Mouse (Mus musculus) megakaryocyte progenitor cell, adult 5-6 weeks (primary cell): ENCODE data around the gene Dxo. TPM values are rescaled to one million over a fixed set of nuclear protein-coding genes. Genes with fewer than 3 reads are reported as not detected.
"Not testable (repeated sequence)": the region's sequence is repeated elsewhere in the genome, so short reads cannot be mapped to it uniquely, and the experiment has no call there.

Experiments used
- ATAC-seq: replicated peaks from 2 replicates; pipeline ENCODE4 v1.8.0; 2016; ENCODE audit warnings: mild to moderate bottlenecking, moderate TSS enrichment, inconsistent platforms; ENCODE audit not compliant: poor library complexity
- total RNA-seq, 2 experiments: library from RNA; stranded (forward) in 1 of 2; stranded (reverse) in 1 of 2; fragments of 157-497, 149-512 nt in 1 of 2; fragments of 200-1000 nt in 1 of 2; gene quantifications; 2 replicates each; pipeline versions ENCODE4 v1.2.3 to v1.2.4; 2015 to 2017

The Dxo gene
- total RNA-seq, 2 experiments from 2014 or later = 18.8 to 33.2 TPM

GRCm38 (mm10) chr17:34830776-34831175 lies 6.0 kb upstream of the Dxo start:
- not testable (repeated sequence) for ATAC-seq

- ATAC-seq = peak; percentile 57
Observed at GRCm38 (mm10) chr17:34836155-34836855, 514 bp upstream of the Dxo start.

- ATAC-seq = no peak; the same call in 1 of the 2 replicates
Observed at GRCm38 (mm10) chr17:34837464-34838324, 875 bp downstream of the Dxo start.

GRCm38 (mm10) chr17:34838785-34839184 lies 2.0 kb downstream of the Dxo start:
- ATAC-seq = no peak

- ATAC-seq = no peak
Observed at GRCm38 (mm10) chr17:34840736-34841307, 4.0 kb downstream of the Dxo start.

GRCm38 (mm10) chr17:34844884-34845283 lies 8.1 kb downstream of the Dxo start:
- ATAC-seq = no peak

- no peak for ATAC-seq
Observed at GRCm38 (mm10) chr17:34847192-34847591, 10.4 kb downstream of the Dxo start.

GRCm38 (mm10) chr17:34847615-34848014 lies 10.8 kb downstream of the Dxo start:
- ATAC-seq = no peak

GRCm38 (mm10) chr17:34849722-34850516 lies 13.1 kb downstream of the Dxo start, which contains the start of the genes Skiv2l and Nelfe:
Gene Skiv2l (minus strand): TSS chr17:34850210.
Gene Nelfe (plus strand): TSS chr17:34850391.
- peak; percentile 98 for ATAC-seq

GRCm38 (mm10) chr17:34850517-34851125 lies 13.8 kb downstream of the Dxo start:
- peak; percentile 10; the same call in 1 of the 2 replicates for ATAC-seq

GRCm38 (mm10) chr17:34853511-34853910 lies 16.7 kb downstream of the Dxo start:
- no peak for ATAC-seq

GRCm38 (mm10) chr17:34854761-34855160 lies 17.9 kb downstream of the Dxo start:
- ATAC-seq = no peak

GRCm38 (mm10) chr17:34855825-34856224 lies 19.0 kb downstream of the Dxo start:
- peak; percentile 67 for ATAC-seq

- ATAC-seq = peak; percentile 53
Observed at GRCm38 (mm10) chr17:34858670-34859069, 21.9 kb downstream of the Dxo start.

- ATAC-seq = no peak
Observed at GRCm38 (mm10) chr17:34860514-34860913, 23.7 kb downstream of the Dxo start.

- no peak for ATAC-seq
Observed at GRCm38 (mm10) chr17:34861704-34862415, 25.0 kb downstream of the Dxo start.

GRCm38 (mm10) chr17:34862416-34863081 lies 25.7 kb downstream of the Dxo start, which contains the start of gene Cfb:
Gene Cfb (minus strand): TSS chr17:34862518.
- no peak for ATAC-seq

GRCm38 (mm10) chr17:34865981-34866380 lies 29.2 kb downstream of the Dxo start:
- ATAC-seq = no peak

- no peak for ATAC-seq
Observed at GRCm38 (mm10) chr17:34874321-34874720, 37.5 kb downstream of the Dxo start.
